Mouse (Mus musculus): ENCODE results near the gene Rerg. TPM values are rescaled to one million over a fixed set of nuclear protein-coding genes. Genes with fewer than 3 reads are reported as not detected.

The Rerg gene
- polyA plus RNA-seq, 1 experiment from 2014 or later, result 21.1 TPM

DNA sequence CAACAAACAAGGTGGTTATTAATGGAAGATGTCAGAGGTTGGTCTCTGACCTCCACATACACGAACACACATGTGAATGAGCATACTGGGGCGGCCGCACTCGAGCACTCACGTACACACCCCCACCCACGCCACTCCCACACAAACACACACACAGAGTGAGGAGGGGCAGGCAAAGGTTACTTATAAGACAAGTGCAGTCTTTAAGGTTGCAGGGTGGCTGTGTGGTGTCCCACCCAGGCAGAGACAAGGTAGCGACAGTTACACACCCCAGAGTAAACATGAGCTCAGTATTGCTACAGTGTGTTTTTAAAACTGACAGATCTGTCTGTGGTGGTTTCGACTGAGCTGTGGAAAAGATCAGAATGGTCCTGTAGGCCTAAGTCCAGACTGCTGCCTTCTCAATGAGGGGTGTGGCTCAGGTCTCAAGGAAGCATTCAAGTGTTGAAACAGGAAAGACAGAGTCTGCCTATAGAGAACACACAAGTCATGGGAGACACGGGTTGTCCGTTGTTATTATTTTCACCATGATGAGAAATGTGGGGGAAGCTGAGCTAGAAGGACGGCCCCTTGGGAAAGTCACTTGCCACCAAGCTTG is 8.7 kb downstream of the Rerg start:
- Histone ChIP-seq H3K9ac (no peak overlapping the region), H3K4me1 (no peaks in the 10 kb centered on the region), H3K4me2 (no peak overlapping the region), H3K36me3 (no peaks in the 10 kb centered on the region), H3K4me3 (no peak overlapping the region), H3K9me3 (no peaks in the 10 kb centered on the region), H3K27me3 (no peaks in the 10 kb centered on the region), H3K27ac (no peak overlapping the region)
- WGBS, result 69% methylated on average over 11 of the region's 11 CpGs
- no peak for ATAC-seq (ENCODE audit: borderline replicate concordance, extremely low read depth, low FRiP score, low TSS enrichment)

GRCm38 (mm10) chr6:137159372-137159926 is 10.8 kb downstream of the Rerg start:
- WGBS, result 90% methylated on average over 8 of the region's 8 CpGs
- Histone ChIP-seq H3K9ac (no peak overlapping the region), H3K27me3 (no peaks in the 10 kb centered on the region)

DNA sequence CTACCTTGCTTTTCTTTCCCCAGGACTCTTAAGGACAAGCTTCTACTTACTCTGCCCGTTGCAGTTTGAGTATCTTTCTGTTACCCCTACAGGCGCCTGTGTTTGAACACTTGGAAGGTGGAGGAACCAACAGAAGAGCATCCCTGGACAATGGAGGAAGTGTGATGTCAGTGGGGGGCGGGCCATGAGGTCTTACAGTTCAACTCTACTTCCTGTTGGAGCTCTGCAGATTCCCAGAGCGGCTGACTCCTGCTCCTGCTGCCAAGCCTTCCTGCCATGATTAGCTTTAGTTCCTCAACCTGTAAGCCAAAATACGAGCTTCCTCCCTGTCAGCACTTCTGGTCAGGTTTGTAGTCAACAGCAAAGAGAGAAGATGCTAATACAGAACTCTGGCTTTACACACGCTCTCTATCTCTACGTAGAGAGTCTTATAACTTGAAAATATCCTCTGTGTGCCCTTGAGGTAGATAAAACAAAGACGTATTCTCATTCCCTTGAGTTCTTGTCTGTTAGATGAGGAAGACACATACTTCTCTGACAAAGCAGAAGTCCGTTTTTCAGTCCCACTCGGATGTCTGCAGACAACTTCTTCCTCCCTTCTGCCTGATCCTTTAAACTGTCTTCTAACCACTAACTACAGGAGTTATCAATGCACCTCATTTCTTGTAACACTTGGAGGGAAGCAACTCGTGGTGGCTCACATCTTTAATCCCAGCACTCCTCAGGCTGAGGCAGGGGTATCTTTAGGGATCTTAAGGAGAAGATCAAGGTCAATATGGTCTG is 13.7 kb downstream of the Rerg start:
- Histone ChIP-seq H3K4me1 (no peaks in the 10 kb centered on the region), H3K9ac (no peak overlapping the region), H3K27me3 (no peaks in the 10 kb centered on the region), H3K9me3 (no peaks in the 10 kb centered on the region), H3K36me3 (no peaks in the 10 kb centered on the region), H3K27ac (no peak overlapping the region), H3K4me2 (no peak overlapping the region), H3K4me3 (no peak overlapping the region)
- 58% methylated on average over 11 of the region's 11 CpGs for WGBS
- no peak for ATAC-seq (ENCODE audit: borderline replicate concordance, extremely low read depth, low FRiP score, low TSS enrichment)

More at GRCm38 (mm10) chr6:137159372-137159926, 10.8 kb downstream of the Rerg start:
- no peak for ATAC-seq (ENCODE audit: borderline replicate concordance, extremely low read depth, low FRiP score, low TSS enrichment)
- Histone ChIP-seq H3K4me1 (no peaks in the 10 kb centered on the region), H3K9me3 (no peaks in the 10 kb centered on the region), H3K36me3 (no peaks in the 10 kb centered on the region), H3K4me2 (no peak overlapping the region), H3K27ac (no peak overlapping the region), H3K4me3 (no peak overlapping the region)

- 65% methylated on average over 26 of the region's 26 CpGs for WGBS
- Histone ChIP-seq H3K27me3 (no peaks in the 10 kb centered on the region), H3K27ac (no peak overlapping the region), H3K4me1 (no peaks in the 10 kb centered on the region), H3K4me3 (no peak overlapping the region), H3K9ac (no peak overlapping the region), H3K36me3 (no peaks in the 10 kb centered on the region), H3K4me2 (no peak overlapping the region), H3K9me3 (no peaks in the 10 kb centered on the region)
- ATAC-seq (ENCODE audit: borderline replicate concordance, extremely low read depth, low FRiP score, low TSS enrichment), result no peak
Observed at GRCm38 (mm10) chr6:137155196-137156137, 14.8 kb downstream of the Rerg start.

GRCm38 (mm10) chr6:137153021-137153420 is 17.3 kb downstream of the Rerg start:
- H3K9me3 ChIP-seq, result no peaks in the 10 kb centered on the region
- 81% methylated on average over 14 of the region's 14 CpGs for WGBS
- no peaks in the 10 kb centered on the region for H3K36me3 ChIP-seq
- H3K27me3 ChIP-seq, result no peaks in the 10 kb centered on the region
- H3K9ac ChIP-seq, result no peak overlapping the region
- ATAC-seq (ENCODE audit: borderline replicate concordance, extremely low read depth, low FRiP score, low TSS enrichment), result no peak
- H3K27ac ChIP-seq, result no peak overlapping the region
- H3K4me2 ChIP-seq, result no peak overlapping the region
- no peak overlapping the region for H3K4me3 ChIP-seq
- H3K4me1 ChIP-seq, result no peaks in the 10 kb centered on the region

DNA sequence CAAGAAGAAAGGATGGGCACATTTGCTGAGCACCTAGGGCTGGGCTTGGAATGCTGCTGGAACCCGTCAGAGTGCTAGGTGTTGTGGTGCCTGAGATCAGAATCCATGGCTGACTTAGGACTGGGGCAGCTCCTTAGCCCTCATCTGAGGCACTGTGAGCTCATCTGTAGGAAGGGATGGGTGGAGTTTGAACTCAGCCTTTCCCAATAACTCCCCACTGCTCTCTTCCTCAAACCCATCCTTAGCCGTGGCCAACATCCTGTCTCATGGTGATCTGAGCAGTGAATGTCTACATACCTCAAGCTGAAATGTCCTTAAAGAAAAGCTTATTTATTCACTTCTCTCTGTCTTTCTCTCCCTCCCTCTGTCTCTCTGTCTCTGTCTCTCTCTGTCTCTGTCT is 19.3 kb downstream of the Rerg start:
- no peak for ATAC-seq (ENCODE audit: borderline replicate concordance, extremely low read depth, low FRiP score, low TSS enrichment)
- Histone ChIP-seq H3K36me3 (no peaks in the 10 kb centered on the region), H3K4me2 (no peak overlapping the region), H3K9ac (no peak overlapping the region), H3K27me3 (no peaks in the 10 kb centered on the region), H3K27ac (no peak overlapping the region), H3K4me3 (no peak overlapping the region), H3K9me3 (no peaks in the 10 kb centered on the region), H3K4me1 (peaks cover 3% of the 10 kb centered on the region; the same call in 1 of the 2 replicates)
- 88% methylated on average over 2 of the region's 2 CpGs for WGBS

GRCm38 (mm10) chr6:137149833-137150232 is 20.5 kb downstream of the Rerg start:
- WGBS, result 67% methylated on average over 4 of the region's 4 CpGs
- no peaks in the 10 kb centered on the region for H3K9me3 ChIP-seq
- ATAC-seq (ENCODE audit: borderline replicate concordance, extremely low read depth, low FRiP score, low TSS enrichment), result no peak

GRCm38 (mm10) chr6:137146910-137147309 is 23.4 kb downstream of the Rerg start:
- no peaks in the 10 kb centered on the region for H3K27me3 ChIP-seq
- no peaks in the 10 kb centered on the region for H3K36me3 ChIP-seq
- H3K9me3 ChIP-seq, result no peaks in the 10 kb centered on the region
- H3K4me3 ChIP-seq, result no peak overlapping the region
- 95% methylated on average over 2 of the region's 2 CpGs for WGBS
- no peak overlapping the region for H3K27ac ChIP-seq
- H3K4me1 ChIP-seq, result peaks cover 35% of the 10 kb centered on the region
- no peak overlapping the region for H3K9ac ChIP-seq
- ATAC-seq (ENCODE audit: borderline replicate concordance, extremely low read depth, low FRiP score, low TSS enrichment), result no peak
- H3K4me2 ChIP-seq, result no peak overlapping the region

More at GRCm38 (mm10) chr6:137149833-137150232, 20.5 kb downstream of the Rerg start:
- H3K4me2 ChIP-seq, result no peak overlapping the region
- H3K36me3 ChIP-seq, result no peaks in the 10 kb centered on the region
- H3K27me3 ChIP-seq, result no peaks in the 10 kb centered on the region
- no peak overlapping the region for H3K9ac ChIP-seq
- peaks cover 15% of the 10 kb centered on the region for H3K4me1 ChIP-seq
- no peak overlapping the region for H3K4me3 ChIP-seq
- no peak overlapping the region for H3K27ac ChIP-seq

DNA sequence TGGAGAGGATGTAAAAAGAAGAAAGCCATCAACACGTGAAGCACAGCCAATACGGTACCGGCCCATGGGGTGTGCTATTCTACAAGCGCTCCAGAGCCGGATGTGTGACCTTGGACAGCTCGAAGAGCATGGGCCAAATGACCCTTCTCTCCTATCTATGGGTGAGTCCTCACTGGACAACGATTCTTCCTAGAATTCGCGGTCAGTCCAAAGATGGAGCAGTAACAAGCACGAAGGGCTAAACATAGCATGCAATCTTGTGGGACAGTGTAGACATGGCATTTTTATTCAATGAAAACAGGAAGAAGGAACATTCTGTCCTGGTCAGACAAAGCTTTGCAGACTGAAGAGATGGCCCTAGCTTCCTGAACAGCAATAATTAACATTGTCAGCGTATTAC is 24.7 kb downstream of the Rerg start:
- no peak overlapping the region for H3K4me2 ChIP-seq
- no peak overlapping the region for H3K9ac ChIP-seq
- no peaks in the 10 kb centered on the region for H3K36me3 ChIP-seq
- H3K9me3 ChIP-seq, result no peaks in the 10 kb centered on the region
- WGBS, result 61% methylated on average over 11 of the region's 11 CpGs
- peaks cover 47% of the 10 kb centered on the region for H3K4me1 ChIP-seq
- H3K27me3 ChIP-seq, result no peaks in the 10 kb centered on the region
- peak overlapping the region; percentile 82 for H3K27ac ChIP-seq
- no peak for ATAC-seq (ENCODE audit: borderline replicate concordance, extremely low read depth, low FRiP score, low TSS enrichment)
- H3K4me3 ChIP-seq, result no peak overlapping the region

GRCm38 (mm10) chr6:137144958-137145535 is 25.2 kb downstream of the Rerg start:
- no peaks in the 10 kb centered on the region for H3K9me3 ChIP-seq
- peaks cover 52% of the 10 kb centered on the region for H3K4me1 ChIP-seq
- H3K4me3 ChIP-seq, result no peak overlapping the region
- H3K4me2 ChIP-seq, result 0 out of 2 replicates have a peak overlapping the region, but pooled peaks have one; percentile 9
- no peaks in the 10 kb centered on the region for H3K27me3 ChIP-seq
- H3K36me3 ChIP-seq, result no peaks in the 10 kb centered on the region
- no peak overlapping the region for H3K9ac ChIP-seq
- H3K27ac ChIP-seq, result peak overlapping the region; percentile 82
- peak; percentile 55 for ATAC-seq (ENCODE audit: borderline replicate concordance, extremely low read depth, low FRiP score, low TSS enrichment)
- 14% methylated on average over 11 of the region's 11 CpGs for WGBS

DNA sequence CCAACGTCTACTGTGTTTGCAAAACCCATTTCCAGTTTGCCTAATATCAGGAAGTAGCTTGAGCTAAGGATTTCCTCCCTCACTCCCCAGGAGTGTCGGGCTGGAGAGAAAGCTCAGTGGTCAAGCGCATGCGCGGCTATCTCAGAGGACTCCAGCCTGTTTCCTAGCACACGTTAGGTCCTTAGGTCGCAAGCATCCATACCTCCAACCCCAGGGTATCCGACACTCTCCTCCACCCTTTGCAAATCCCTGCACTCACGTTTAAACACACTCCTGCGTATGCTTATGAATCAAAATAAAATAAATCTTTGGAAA is 25.8 kb downstream of the Rerg start:
- Histone ChIP-seq H3K4me2 (0 out of 2 replicates have a peak overlapping the region, but pooled peaks have one; percentile 9), H3K36me3 (no peaks in the 10 kb centered on the region), H3K4me1 (peaks cover 52% of the 10 kb centered on the region), H3K9ac (no peak overlapping the region), H3K4me3 (no peak overlapping the region), H3K27me3 (no peaks in the 10 kb centered on the region), H3K27ac (peak overlapping the region; percentile 82), H3K9me3 (no peaks in the 10 kb centered on the region)
- ATAC-seq (ENCODE audit: borderline replicate concordance, extremely low read depth, low FRiP score, low TSS enrichment), result peak; percentile 16; the same call in 1 of the 2 replicates
- 34% methylated on average over 10 of the region's 10 CpGs for WGBS
